Mouse (Mus musculus) spleen, adult 2 months (tissue): Measurements from ENCODE around the gene Zfp978.
"Not testable (repeated sequence)": the region's sequence is repeated elsewhere in the genome, so short reads cannot be mapped to it uniquely, and the experiment has no call there.

Experiments used
- CTCF ChIP-seq: fragments of 200-500 bp; IDR thresholded peaks from 2 replicates; pipeline ENCODE4 v1.5.1; 2011; ENCODE audit warnings: mild to moderate bottlenecking, inconsistent platforms; ENCODE audit not compliant: insufficient read depth, insufficient read length, insufficient replicate concordance; ENCODE audit errors: extremely low read depth
- POLR2A ChIP-seq: fragments of 200-500 bp; IDR thresholded peaks from 2 replicates; pipeline ENCODE4 v1.6.1; 2011; ENCODE audit warnings: low read depth, low read length, inconsistent platforms

DNA sequence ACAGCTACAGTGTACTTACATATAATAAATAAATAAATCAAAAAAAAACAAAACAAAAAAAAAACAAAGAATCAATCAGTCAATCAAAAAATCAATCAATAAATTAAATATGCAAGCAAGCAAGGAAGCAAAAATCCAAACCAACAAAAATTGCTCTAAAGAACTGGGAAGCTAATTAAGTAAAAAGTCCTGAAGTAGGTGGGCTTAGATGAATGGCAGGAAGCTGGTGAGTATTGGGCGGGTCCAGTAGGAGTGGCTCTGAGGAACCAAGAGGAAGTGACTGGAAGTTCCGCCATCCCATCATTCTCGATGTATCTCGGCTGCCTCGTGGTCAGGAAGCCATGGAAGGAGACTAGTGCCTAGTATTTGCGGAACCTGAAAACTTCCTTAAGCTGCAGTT lies at the start of gene Zfp978:
- not testable (repeated sequence) for TF ChIP-seq POLR2A, CTCF
